Mouse (Mus musculus) lung, postnatal 25 days (tissue): ENCODE data around the gene Ypel4.

ENCODE experiments used
- DNase-seq: peaks from one replicate; pipeline ENCODE4 v3.0.0; 2022; ENCODE audit warnings: low spot score

Gene Ypel4

GRCm38 (mm10) chr2:84761840-84762239 is 28.0 kb downstream of the Ypel4 start:
- peak; percentile 10 for DNase-seq

- DNase-seq = no peak
Observed at GRCm38 (mm10) chr2:84762295-84762694, 28.4 kb downstream of the Ypel4 start.

- DNase-seq = no peak
Observed at GRCm38 (mm10) chr2:84762818-84763217, 29.0 kb downstream of the Ypel4 start.

DNA sequence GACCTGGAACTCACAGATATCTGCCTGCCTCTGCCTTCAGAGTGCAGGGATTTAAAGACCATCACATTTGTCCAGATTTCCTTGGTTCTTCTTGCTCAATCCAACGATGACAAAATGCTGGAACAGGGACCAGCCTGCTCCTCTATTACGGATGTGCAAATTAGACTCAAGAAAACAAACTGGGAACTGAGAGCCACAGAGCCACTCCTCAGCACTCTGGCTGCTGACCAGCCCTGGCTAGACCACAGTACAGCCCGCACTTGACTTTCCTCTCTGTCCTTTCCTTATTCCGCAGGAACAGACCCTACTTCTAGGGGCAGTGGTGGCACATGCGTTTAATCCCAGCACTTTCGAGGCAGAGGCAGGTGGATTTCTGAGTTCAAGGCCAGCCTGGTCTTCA is 36.6 kb downstream of the Ypel4 start:
- DNase-seq = peak; percentile 24

GRCm38 (mm10) chr2:84772454-84772853 is 38.6 kb downstream of the Ypel4 start:
- DNase-seq = no peak

DNA sequence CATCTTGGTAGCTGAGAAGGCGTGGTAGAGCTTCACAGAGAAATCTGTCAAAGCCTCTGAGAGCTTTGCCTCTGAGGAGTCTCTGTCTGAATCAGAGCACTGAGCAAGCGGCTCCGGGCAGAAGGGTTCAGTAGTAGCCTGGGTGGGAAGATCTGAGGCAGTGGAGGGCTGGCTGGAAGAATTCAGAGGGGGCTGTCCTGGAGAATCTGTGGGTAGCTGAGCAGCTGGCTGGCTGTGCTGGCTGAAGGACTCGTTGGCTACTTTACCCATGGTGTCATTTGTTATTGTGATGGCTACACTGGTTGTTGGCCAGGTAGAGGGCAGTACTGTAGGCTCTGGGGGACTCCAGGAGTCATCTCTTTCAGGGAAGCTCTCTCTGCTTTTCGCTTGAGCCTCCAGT is 39.3 kb downstream of the Ypel4 start:
- no peak for DNase-seq

GRCm38 (mm10) chr2:84774751-84775150 is 40.9 kb downstream of the Ypel4 start:
- peak; percentile 83 for DNase-seq

- no peak for DNase-seq
Observed at GRCm38 (mm10) chr2:84775241-84775640, 41.4 kb downstream of the Ypel4 start, which contains the start of gene Serping1. Gene Serping1, minus strand, starts transcription at chr2:84775444.

GRCm38 (mm10) chr2:84775665-84776064 is 41.8 kb downstream of the Ypel4 start:
- DNase-seq = no peak

GRCm38 (mm10) chr2:84777706-84778105 is 43.8 kb downstream of the Ypel4 start:
- DNase-seq = no peak

GRCm38 (mm10) chr2:84779210-84779609 is 45.4 kb downstream of the Ypel4 start:
- no peak for DNase-seq

DNA sequence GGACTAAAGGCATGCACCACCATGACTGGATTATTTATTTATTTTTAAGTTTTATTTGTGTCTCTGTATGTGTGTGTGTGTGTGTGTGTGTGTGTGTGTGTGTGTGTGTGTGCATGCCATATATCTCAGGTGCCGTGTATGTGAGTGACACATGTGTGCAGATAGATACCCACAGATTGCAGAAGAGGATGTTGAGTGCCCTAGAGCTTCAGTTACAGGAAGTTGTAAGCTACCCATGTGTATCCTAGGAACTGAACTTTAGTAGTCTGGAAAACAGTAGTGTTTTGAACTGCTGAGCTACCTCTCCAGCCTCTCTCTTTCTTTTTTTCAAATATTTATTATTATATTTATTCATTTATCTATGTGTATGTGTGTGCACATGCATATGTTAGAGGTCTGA is 49.5 kb downstream of the Ypel4 start:
- DNase-seq = no peak

DNA sequence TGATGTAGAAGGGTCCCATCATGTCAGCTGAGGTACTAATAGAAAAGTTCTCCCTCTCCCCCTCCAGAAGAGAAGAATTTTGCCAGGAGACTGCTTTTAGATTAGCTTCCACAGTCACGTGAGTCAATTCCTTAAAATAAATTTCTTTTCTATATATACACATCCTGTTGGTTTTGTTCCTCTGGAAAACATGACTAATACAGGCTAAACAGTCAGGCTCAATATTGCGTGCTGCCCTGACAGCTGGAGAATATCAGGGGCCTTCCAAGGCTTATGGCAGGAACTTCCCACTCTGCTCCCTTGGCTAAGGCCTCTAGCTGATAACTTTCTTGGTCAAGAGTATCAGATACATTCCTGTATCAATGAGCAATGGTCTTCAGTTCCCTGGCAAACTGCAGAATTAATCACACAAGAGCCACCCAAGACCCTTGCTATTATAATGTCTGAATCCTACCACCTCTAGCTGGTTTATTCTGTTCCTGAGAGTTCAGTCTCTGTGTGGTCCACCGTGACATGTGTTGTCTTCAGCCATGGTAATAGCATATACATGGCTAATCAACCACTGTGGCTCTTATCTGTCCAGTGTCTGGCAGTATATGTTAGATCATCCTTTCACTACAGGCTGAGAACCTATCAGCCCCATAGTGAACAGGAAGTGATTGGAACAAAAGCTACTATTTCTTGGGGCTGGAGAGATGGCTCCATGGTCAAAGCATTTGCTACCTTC is 50.1 kb downstream of the Ypel4 start:
- no peak for DNase-seq
